Mouse (Mus musculus): ENCODE data around the gene Smim11.
A peak's percentile ranks its signal among the peaks of the same experiment; 100 is the strongest.

Gene Smim11

GRCm38 (mm10) chr16:92300649-92301411 lies at the start of gene Smim11:
Gene Smim11, plus strand, starts transcription at chr16:92301286.
- peak; percentile 96 for DNase-seq (ENCODE audit: low read depth, low spot score)

- no peak for DNase-seq (ENCODE audit: low read depth, low spot score)
Measured at GRCm38 (mm10) chr16:92254316-92254715, 46.8 kb upstream of the Smim11 start.

- no peak for DNase-seq (ENCODE audit: low read depth, low spot score)
Measured at GRCm38 (mm10) chr16:92267861-92268260, 33.2 kb upstream of the Smim11 start.

DNA sequence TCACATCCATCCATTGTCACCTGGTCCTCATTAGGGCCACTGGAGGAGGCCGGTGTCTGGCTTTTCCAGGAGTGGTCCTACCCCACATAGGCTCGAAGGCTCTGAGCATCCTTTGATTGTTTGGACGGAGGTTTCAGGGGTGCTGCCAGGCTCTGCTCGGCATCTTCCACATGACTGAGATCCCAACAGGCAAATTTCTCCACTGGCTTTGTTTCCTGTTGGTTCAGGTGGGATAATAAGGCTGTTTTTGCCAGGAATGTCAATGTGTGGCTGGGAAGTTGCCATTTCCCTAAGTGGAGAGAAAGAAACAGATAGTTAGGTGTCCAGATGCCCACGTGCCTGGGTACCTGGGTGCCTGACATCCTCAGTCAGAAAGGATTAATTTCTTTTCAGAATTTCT lies 26.6 kb upstream of the Smim11 start:
- no peak for DNase-seq (ENCODE audit: low read depth, low spot score)

DNA sequence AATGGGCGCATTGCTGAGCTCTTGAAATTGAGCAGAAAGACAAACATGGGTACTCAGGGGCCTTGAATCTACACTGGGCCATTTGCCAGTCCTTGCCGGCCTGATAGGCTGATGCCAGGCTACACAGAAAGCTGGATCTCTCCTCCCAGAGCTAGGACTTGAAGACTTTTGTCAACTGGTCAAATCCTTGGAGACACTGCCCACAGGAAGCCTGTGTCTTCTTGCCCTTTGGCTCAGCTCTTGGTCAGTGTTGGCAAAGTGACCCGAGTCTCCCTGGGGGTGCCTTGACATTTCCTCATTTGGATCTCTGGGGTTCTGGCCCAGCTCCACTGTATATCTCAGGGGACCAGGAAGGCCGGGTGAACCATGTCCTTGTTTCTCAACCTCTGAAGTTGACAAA lies 25.6 kb upstream of the Smim11 start:
- no peak for DNase-seq (ENCODE audit: low read depth, low spot score)

GRCm38 (mm10) chr16:92282671-92283070 lies 18.4 kb upstream of the Smim11 start:
- no peak for DNase-seq (ENCODE audit: low read depth, low spot score)

- no peak for DNase-seq (ENCODE audit: low read depth, low spot score)
Measured at GRCm38 (mm10) chr16:92285068-92285467, 16.0 kb upstream of the Smim11 start.

- peak; percentile 68 for DNase-seq (ENCODE audit: low read depth, low spot score)
Measured at GRCm38 (mm10) chr16:92286609-92287008, 14.5 kb upstream of the Smim11 start.

DNA sequence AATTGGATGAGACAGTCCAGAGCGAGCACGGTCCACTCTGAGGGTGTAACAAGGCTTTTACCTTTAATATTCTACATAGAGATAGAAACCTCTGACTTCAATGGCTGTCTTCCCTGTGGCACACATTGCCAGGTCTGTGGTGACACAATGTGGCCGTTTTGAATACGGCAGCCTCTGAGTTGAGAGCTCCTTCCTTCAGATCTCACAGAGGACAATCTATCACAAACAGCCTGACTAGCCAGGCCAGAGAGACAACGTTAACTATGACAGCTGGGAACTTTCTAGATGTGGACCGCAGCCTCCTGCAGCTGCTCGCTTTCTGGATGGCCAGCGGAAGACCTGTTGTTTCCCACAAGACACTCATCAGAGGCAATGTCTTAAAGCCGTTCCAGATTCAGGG lies 12.3 kb upstream of the Smim11 start:
- no peak for DNase-seq (ENCODE audit: low read depth, low spot score)

DNA sequence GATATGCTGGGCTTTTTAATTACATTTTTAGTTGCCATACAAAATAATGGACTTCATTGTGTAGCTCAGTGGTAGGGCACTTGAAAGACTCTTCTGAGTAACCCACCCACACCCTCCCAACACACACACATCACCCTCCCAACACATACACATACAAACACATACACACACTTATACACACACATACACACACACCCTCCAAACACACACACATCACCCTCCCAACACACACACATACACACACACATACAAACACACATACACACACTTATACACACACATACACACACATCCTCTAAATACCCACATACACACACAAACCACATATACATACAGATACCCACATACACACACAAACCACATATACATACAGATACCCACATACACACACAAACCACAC lies 11.0 kb upstream of the Smim11 start:
- no peak for DNase-seq (ENCODE audit: low read depth, low spot score)

GRCm38 (mm10) chr16:92292101-92292500 lies 9.0 kb upstream of the Smim11 start, which contains the start of gene Kcne2:
Gene Kcne2, plus strand, starts transcription at chr16:92292389.
- no peak for DNase-seq (ENCODE audit: low read depth, low spot score)

GRCm38 (mm10) chr16:92294267-92294970 lies 6.7 kb upstream of the Smim11 start:
- DNase-seq (ENCODE audit: low read depth, low spot score) = no peak

DNA sequence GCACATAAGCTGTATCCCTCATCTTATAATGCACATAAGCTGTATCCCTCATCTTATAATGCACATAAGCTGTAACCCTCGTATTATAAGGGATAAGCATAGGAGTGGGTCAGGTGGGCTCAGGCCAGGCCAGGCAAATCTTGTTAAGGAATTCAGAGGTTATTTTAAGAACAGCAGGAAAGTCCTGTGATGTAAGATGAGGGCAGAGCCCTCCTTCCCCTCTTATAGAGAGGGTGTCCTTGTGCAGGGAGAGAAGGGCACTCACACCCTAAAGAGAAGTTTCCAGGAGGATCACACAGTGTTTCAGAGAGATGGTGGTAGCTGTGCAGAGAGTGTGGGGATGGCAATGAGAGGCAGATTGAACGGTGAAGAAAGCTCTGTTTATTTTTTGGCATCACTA lies 5.8 kb upstream of the Smim11 start:
- no peak for DNase-seq (ENCODE audit: low read depth, low spot score)

DNA sequence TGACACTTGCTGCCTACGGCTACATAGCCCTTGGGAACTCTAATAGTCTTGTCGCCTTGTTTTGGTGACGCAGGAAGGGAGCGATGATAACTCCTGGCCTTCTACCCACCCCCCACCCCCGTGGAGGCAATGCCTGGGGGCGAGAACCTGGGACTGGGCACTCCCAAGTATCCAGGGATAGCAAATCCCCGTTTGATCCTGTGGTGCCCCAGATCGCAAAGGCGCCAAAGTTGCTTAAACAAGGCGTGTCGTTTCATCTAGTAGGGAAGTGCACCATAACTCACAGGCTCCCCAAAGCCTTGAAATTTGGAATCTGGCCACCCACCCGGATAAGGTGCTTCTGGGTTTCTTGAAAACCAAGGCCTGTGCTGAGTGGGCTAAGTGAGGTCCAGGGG lies 323 bp downstream of the Smim11 start:
- no peak for DNase-seq (ENCODE audit: low read depth, low spot score)

DNA sequence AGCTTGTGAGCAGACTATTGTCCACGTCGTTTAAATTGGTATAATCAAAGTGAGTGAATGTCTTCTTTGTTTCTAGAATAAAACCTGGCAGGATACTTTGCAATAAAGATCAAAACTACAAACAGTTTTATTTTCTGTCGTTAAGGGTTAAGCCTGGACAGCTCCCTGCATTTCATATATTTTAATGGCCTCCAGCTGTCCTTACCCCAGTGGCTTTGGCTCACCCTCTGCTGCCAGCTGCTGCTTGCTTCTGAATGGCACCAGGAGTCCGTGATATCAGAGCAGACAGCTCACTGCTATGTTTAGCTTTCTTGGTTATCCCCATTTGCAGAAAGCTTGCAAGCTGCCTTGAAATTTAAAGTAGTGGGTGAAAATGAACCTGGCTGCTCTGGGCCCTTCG lies 903 bp downstream of the Smim11 start:
- DNase-seq (ENCODE audit: low read depth, low spot score) = peak; percentile 53

DNA sequence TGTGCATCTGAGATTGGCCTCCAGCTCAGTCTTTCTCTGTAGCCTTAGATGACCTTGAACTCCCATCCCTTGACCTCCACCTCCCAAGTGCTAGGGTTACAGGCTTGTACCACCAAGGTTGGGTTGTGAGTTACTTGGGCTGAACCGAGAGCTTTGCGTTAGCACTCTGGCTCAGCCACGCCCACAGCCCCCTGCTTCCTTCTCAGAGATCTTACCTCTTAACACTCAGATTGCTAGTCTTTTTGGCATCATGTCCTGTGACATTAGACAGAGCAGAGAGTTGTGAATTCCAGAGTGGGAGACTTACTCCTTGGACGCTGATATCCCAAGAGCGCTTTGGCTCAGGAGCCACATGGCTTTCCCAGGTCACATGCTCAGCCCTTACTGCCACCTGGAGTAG lies 1.4 kb downstream of the Smim11 start:
- peak; percentile 18 for DNase-seq (ENCODE audit: low read depth, low spot score)

DNA sequence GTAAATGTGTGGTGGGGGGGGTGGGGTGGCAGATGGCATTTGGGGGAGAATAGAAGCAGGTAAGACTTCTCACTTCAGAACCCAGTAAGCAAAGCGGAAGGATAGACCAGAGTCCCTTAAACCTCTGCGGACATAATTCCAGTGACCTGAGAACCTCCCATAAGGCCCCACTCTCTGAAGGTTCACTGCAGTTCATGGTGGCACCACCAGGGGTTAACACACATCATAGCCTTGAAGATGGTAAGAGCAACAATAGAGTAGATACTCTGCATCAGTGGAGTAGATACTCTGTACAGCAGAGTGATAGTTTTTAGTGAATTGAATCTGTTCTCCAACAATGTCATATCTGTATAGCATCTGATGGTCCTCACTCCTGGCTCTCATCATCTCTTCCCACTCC lies 4.4 kb downstream of the Smim11 start:
- peak; percentile 29 for DNase-seq (ENCODE audit: low read depth, low spot score)

- no peak for DNase-seq (ENCODE audit: low read depth, low spot score)
Measured at GRCm38 (mm10) chr16:92307947-92308346, 6.9 kb downstream of the Smim11 start.

- no peak for DNase-seq (ENCODE audit: low read depth, low spot score)
Measured at GRCm38 (mm10) chr16:92309126-92309525, 8.0 kb downstream of the Smim11 start.

GRCm38 (mm10) chr16:92313953-92314741 lies 13.1 kb downstream of the Smim11 start:
- DNase-seq (ENCODE audit: low read depth, low spot score) = peak; percentile 65

- no peak for DNase-seq (ENCODE audit: low read depth, low spot score)
Measured at GRCm38 (mm10) chr16:92316049-92316738, 15.1 kb downstream of the Smim11 start.

Measured in A20 (cell line).